9 mouse cellular contexts compared by ENCODE assay signal in genomic region chr4:150706793-150707724, GRCm38 (mm10). TPM values are rescaled to one million over a fixed set of nuclear protein-coding genes. Genes with fewer than 3 reads are reported as not detected.
DNase-seq lines count a peak whose midpoint lies in the region; ATAC-seq and TF ChIP-seq lines count a peak whose summit lies in the region.
"Had no signal": no experiment of that assay in that cellular context is flagged by ENCODE, and none has a peak within 500 bp of the region (broad histone marks: within the 10 kb centered on the region; RNA-seq: fewer than 3 reads in every experiment).

No protein-coding gene starts in this region.

- H3K4me1 ChIP-seq in heart, embryonic 16.5 days (ENCODE audit: control insufficient read depth, insufficient read depth, low read length), result peaks cover 15% of the 10 kb centered on the region; the same call in 1 of the 2 replicates
- peaks cover 10% of the 10 kb centered on the region for H3K4me1 ChIP-seq in stomach, postnatal 0 days (replicated peaks; ENCODE audit: control insufficient read depth, insufficient read depth)
- H3K4me1 ChIP-seq in forebrain, embryonic 12.5 days, result peaks cover 17% of the 10 kb centered on the region

- no peak overlapping the region for H3K4me3 ChIP-seq in heart, embryonic 16.5 days (ENCODE audit: low read length)
- H3K4me3 ChIP-seq in stomach, postnatal 0 days (ENCODE audit: low read depth, low read length), result no peak overlapping the region
- H3K4me3 ChIP-seq in forebrain, embryonic 12.5 days (replicated peaks), result no peak overlapping the region
- H3K4me3 ChIP-seq: neural tube, embryonic 12.5 days had no signal

- H3K27ac ChIP-seq in heart, embryonic 16.5 days (ENCODE audit: low read length), result no peak overlapping the region
- peak overlapping the region; percentile 82 for H3K27ac ChIP-seq in stomach, postnatal 0 days (replicated peaks)
- H3K27ac ChIP-seq in forebrain, embryonic 12.5 days, result no peak overlapping the region
- H3K27ac ChIP-seq: neural tube, embryonic 12.5 days had no signal

- TF ChIP-seq EP300 in stomach, postnatal 0 days (optimal IDR thresholded peaks at IDR 0.05), result no peak

- H3K9me3 ChIP-seq in heart, embryonic 16.5 days (replicated peaks; ENCODE audit: control insufficient read depth, low read length), result no peaks in the 10 kb centered on the region
- H3K9me3 ChIP-seq in stomach, postnatal 0 days (ENCODE audit: control insufficient read depth, low read length), result no peaks in the 10 kb centered on the region
- H3K9me3 ChIP-seq in forebrain, embryonic 12.5 days, result no peaks in the 10 kb centered on the region
- H3K9me3 ChIP-seq: neural tube, embryonic 12.5 days had no signal

- peak; percentile 42 for ATAC-seq in heart, embryonic 16.5 days (replicated peaks; ENCODE audit: extremely low read depth, insufficient read depth, low FRiP score)
- peak; percentile 72 for ATAC-seq in stomach, postnatal 0 days (ENCODE audit: low FRiP score, low TSS enrichment)
- no peak for ATAC-seq in forebrain, embryonic 12.5 days (ENCODE audit: low FRiP score)

- no peak overlapping the region for H3K4me2 ChIP-seq in heart, embryonic 16.5 days (ENCODE audit: low read depth, low read length)
- H3K4me2 ChIP-seq in stomach, postnatal 0 days (replicated peaks; ENCODE audit: low read depth), result no peak overlapping the region
- H3K4me2 ChIP-seq in forebrain, embryonic 12.5 days, result no peak overlapping the region
- H3K4me2 ChIP-seq: neural tube, embryonic 12.5 days had no signal

- H3K9ac ChIP-seq in heart, embryonic 16.5 days (ENCODE audit: low read length), result 0 out of 2 replicates have a peak overlapping the region, but pooled peaks have one; percentile 12
- peak overlapping the region; percentile 23; the same call in 1 of the 2 replicates for H3K9ac ChIP-seq in stomach, postnatal 0 days (ENCODE audit: low read length)
- no peak overlapping the region for H3K9ac ChIP-seq in forebrain, embryonic 12.5 days
- H3K9ac ChIP-seq: neural tube, embryonic 12.5 days had no signal

- DNase-seq in urinary bladder, postnatal 25 days (ENCODE audit: low spot score), result peak; percentile 38
- no peak for DNase-seq in urinary bladder, postnatal 10 days (ENCODE audit: low spot score)
- DNase-seq in kidney, postnatal 36 days, result peak; percentile 67 to 73
- DNase-seq in stomach, postnatal 0 days (ENCODE audit: low spot score), result peak; percentile 68
- DNase-seq in layer of hippocampus, adult 9-11 months, result no peak
- no peak for DNase-seq in thymus, postnatal 4 days

- TF ChIP-seq CTCF in stomach, postnatal 0 days (IDR thresholded peaks at IDR 0.05; ENCODE audit: low read depth), result no peak

- WGBS in heart, embryonic 16.5 days, result 49% methylated on average over 19 of the region's 19 CpGs
- WGBS in stomach, postnatal 0 days, result 45% methylated on average over 19 of the region's 19 CpGs
- 82% methylated on average over 19 of the region's 19 CpGs for WGBS in forebrain, embryonic 12.5 days

- no peaks in the 10 kb centered on the region for H3K27me3 ChIP-seq in heart, embryonic 16.5 days (ENCODE audit: control insufficient read depth, insufficient read depth, low read length)
- H3K27me3 ChIP-seq in stomach, postnatal 0 days (ENCODE audit: control insufficient read depth, insufficient read depth, low read length), result no peaks in the 10 kb centered on the region
- H3K27me3 ChIP-seq in forebrain, embryonic 12.5 days, result peaks cover 2% of the 10 kb centered on the region; the same call in 1 of the 2 replicates
- H3K27me3 ChIP-seq: neural tube, embryonic 12.5 days had no signal

- H3K36me3 ChIP-seq in heart, embryonic 16.5 days (ENCODE audit: control insufficient read depth, insufficient read depth), result no peaks in the 10 kb centered on the region
- H3K36me3 ChIP-seq in stomach, postnatal 0 days (ENCODE audit: control insufficient read depth, insufficient read depth, low read length), result no peaks in the 10 kb centered on the region
- H3K36me3 ChIP-seq in forebrain, embryonic 12.5 days (replicated peaks), result no peaks in the 10 kb centered on the region
- H3K36me3 ChIP-seq: neural tube, embryonic 12.5 days had no signal

RNA-seq across cellular contexts. Expression of gene Slc45a1, which starts 55.1 kb away (rescaled TPM):
- polyA plus RNA-seq in heart, embryonic 16.5 days (2015; fragmentation: Nextera tagmentation; extraction: Ambion mirVana), result 0.10 TPM in 1 of 2 replicates, not detected in the other
- 0.63 and 0.64 TPM in 2 replicates for polyA plus RNA-seq in stomach, postnatal 0 days (2015; fragmentation: Nextera tagmentation; extraction: Ambion mirVana)
- 7.3 and 9.5 TPM in 2 replicates for polyA plus RNA-seq in forebrain, embryonic 12.5 days (2016; fragmentation: Nextera tagmentation; extraction: Ambion mirVana)

Comparison
In these comparisons a context has a peak if more than half of its experiments do, and no peak if none do; other contexts are left out.
1. DNase-seq: peak in urinary bladder, postnatal 25 days (single experiment), kidney, postnatal 36 days (2 of 2) and stomach, postnatal 0 days (single experiment); none in urinary bladder, postnatal 10 days (single experiment), layer of hippocampus, adult 9-11 months (single experiment) and thymus, postnatal 4 days (single experiment).